Mouse (Mus musculus) WW6 (cell line): ENCODE measurements around the gene Hmces.

Experiments used
- DNase-seq: peaks from one replicate; pipeline ENCODE4 v3.0.0-alpha.2; 2013; ENCODE audit warnings: low read depth, low spot score

The Hmces gene

DNA sequence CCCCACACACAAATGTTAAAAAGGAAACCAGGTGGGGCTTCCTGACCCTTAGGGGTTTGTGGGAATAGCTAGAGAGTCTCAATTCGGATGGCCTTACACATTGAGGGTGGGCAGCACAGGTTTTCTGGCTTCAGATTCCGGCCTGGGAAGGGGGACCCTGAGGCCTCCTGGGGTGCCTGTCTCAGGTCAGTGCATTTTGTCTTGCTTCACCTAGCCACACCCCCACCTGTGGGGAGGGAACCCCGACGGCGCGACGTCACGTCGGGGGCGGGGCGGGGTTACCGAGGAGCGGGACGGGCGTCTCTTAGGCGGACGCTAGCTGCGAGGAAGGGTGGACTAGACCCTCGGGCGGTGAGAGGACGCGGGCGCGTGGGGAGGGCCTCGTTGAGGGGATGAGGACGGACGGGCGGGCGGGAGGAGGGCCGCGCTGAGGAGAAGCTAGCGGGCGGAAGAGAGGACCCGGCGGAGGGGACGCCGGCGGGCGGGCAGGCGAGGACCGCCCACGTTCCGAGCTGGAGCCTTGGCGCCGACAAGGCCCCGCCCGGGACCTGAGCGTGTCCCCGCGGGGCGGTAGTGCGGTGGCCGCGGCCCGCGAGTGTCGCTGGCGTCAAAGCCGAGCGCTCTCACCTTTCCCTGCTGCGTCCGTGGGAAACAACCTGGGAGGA lies at the start of gene Hmces:
Hmces (plus strand) TSS at position 275 of the 665 bp plus-strand sequence.
- DNase-seq = peak; percentile 59

GRCm38 (mm10) chr6:87866211-87866610 lies 47.5 kb upstream of the Hmces start:
- DNase-seq = no peak

DNA sequence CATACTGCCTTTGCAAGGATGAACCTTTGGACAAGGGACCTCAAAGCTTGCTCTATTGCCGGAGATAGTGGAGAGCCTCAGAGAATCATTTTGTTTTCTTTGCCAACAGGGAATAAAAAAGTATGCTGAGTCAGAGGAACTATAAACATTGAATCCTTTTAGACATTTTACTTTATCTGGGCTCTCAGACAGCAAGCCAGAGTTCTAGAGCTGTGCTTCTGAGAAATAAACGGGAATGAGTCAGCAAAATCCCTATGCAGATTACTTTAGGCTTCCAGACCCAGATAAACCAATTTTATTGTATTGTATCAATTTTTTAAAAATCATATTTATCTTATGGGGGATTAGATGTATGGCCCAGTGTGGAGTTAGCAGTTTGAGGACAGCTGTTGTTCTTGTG lies 46.5 kb upstream of the Hmces start:
- no peak for DNase-seq

DNA sequence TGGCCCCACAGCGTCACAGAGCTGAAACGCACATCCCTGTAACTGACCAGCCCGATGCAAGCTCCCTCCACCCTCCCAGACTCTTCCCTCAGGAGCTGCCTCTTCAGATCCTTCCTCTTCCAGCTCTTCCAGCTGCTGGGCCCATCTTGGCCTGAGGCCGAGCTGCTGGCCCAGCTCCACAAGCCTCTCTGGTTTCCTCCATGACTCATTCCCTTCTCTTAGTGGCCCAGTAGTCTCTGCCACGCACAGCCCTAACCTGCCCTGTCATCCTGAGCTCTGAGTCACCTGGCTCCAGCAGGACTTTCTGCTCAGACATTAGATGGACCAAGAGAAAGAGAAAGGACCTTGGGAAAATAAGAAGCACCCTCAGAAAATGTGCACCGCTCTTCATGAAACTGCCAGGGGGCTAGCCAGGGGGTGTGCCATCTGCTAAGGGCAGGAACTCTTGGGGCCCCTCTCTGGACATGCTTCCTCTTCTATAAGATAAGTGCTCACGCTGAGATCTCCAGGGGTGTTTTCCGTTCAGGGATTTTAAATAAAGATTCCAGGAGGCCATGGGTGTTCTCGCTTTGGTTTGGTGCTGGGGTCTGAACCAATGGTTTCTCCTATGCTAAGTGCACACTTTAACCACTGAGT lies 44.7 kb upstream of the Hmces start:
- no peak for DNase-seq

DNA sequence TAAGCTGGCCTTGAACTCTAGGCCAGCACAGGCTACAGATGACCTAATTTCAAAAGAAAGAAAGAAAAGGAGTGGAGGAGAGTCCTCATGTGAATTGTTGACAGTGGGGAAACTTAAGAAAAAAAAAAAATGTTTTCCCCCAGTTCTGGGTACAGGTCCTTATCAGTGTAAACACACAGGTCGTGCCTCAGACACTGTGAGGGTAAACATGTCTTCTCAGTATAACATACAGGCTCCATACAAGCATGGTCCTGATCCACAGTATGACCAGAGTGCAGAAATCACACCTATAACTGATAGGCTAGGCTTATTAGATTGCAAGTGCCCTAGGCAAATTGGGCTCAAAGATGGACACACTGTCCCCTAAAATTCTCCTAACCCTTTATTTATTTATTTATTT lies 43.3 kb upstream of the Hmces start:
- DNase-seq = no peak

DNA sequence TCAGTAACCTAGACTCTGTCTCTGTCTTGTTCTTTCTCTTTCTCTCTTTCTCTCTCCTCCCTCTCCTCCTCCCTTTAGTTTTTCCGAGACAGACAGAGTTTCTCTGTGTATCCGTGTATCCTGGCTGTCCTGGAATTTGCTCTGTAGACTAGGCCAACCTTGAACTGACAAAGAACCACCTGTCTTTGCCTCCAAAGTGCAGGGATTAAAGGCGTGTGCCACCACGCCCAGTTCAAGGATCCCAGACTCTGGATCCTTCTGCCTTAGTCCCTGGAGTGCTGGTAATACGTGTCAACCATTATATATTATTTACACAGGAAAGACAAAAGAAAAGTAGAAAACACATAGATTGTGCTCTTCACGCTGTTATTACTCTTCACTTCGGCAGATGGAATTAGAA lies 42.5 kb upstream of the Hmces start:
- no peak for DNase-seq

- no peak for DNase-seq
These were observed 40.6 kb upstream of the Hmces start for GRCm38 (mm10) chr6:87873104-87873503.

DNA sequence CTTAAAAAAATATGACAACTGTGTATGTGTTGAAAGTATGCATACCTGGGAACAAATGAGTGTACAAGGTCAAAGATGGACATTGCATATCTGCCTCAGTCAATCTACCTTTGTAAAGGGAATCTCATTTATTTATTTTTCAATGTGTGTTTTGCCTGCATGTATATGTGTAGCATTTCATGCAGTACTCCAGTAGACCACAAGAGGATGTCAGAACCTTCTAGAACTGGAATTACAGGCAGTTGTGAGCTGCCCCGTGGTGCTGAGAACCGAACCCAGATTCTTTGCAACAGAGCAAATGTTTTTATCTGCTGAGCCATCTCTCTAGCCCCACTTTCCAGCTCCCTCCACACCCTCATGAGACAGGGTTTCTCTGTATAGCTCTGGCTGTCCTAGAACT lies 39.8 kb upstream of the Hmces start:
- no peak for DNase-seq

GRCm38 (mm10) chr6:87875083-87875482 lies 38.7 kb upstream of the Hmces start:
- DNase-seq = no peak

GRCm38 (mm10) chr6:87875562-87875961 lies 38.2 kb upstream of the Hmces start:
- no peak for DNase-seq

GRCm38 (mm10) chr6:87876068-87876643 lies 37.6 kb upstream of the Hmces start:
- DNase-seq = no peak

GRCm38 (mm10) chr6:87879010-87879409 lies 34.7 kb upstream of the Hmces start:
- DNase-seq = no peak

DNA sequence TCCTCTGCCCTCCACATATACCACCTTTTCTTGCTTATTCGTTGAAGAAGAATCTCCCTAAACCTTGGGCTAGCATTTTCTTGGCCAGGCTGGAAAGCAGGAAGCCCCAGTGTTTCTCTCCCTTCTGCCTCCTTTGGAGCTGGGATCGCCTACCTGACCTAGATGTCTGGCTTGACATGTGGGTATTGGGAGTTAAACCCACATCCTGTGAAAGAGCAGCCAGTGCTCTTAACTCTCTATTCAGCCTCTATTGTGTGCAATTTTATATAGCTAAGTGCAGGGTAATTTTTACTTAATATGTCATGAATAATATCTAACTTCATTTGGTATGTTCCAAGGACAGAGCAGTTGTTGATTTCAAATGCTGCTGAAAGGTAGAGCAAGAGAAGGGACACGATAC lies 34.1 kb upstream of the Hmces start:
- DNase-seq = no peak

GRCm38 (mm10) chr6:87882221-87882620 lies 31.5 kb upstream of the Hmces start:
- no peak for DNase-seq

- DNase-seq = no peak
These were observed 30.9 kb upstream of the Hmces start for GRCm38 (mm10) chr6:87882816-87883215.

GRCm38 (mm10) chr6:87886721-87887120 lies 27.0 kb upstream of the Hmces start:
- DNase-seq = no peak

- peak; percentile 97 for DNase-seq
These were observed 26.0 kb upstream of the Hmces start, which contains the start of gene Copg1 for GRCm38 (mm10) chr6:87887594-87888233. Gene Copg1, plus strand, starts transcription at chr6:87887814.

DNA sequence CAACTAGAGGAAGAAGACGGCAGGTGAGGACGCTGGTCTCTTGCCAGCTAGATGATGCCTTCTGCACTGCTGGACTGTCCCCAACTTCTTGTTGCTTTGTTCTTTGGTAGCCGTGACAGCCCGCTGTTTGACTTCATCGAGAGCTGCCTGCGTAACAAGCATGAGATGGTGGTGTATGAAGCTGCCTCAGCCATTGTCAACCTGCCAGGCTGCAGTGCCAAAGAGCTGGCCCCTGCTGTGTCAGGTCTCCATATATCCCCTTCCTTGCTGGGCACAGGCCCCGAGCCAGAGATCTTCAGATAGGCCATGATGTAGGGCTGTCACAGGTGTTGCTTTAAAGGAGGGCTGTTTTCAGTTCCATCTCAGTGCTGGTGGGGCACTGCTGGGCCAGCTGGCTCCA lies 19.8 kb upstream of the Hmces start:
- no peak for DNase-seq

DNA sequence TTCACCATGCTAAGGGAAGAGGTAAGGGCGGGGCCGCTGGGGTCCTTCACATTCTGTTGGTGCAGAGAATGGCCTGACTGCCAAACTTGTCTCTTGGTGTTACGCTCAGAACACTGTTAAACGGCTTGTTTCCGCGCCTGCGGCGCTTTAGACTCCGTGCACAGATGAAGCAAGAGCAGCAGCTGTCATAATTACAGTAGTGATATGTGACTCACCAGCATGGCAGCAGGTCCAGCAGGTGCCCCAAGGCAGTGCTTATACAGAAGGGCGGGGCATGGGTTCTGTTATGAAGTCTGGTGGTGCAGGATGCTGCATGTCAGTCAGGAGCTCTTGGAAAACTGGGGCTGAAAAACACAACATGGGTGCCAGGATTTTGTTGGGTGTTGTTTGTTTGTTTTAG lies 15.7 kb upstream of the Hmces start:
- DNase-seq = no peak

- DNase-seq = no peak
These were observed 7.1 kb upstream of the Hmces start for GRCm38 (mm10) chr6:87906632-87907031.

GRCm38 (mm10) chr6:87909181-87909580 lies 4.6 kb upstream of the Hmces start:
- no peak for DNase-seq

DNA sequence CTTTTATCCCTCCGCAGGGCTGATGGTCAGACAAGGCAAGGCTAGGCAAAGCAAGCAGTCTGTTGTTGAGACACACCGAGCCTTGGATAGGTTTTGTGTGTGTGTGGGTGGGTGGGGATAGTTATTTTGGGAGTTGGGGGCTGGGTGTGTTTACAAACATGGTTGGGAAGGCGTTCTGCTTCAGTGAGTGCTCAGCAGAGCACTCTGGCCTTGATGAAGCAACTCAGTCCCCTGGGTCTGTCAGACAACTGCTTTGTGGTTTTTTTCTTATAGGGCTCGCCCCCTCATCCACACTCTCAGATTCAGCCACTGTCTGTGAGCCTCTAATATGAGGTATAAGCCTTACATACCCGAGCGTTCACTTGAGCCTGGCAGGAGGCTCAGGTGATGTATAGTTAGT lies 2.2 kb upstream of the Hmces start:
- DNase-seq = no peak
